Mouse (Mus musculus): Measurements from ENCODE around the gene Rorb. TPM values are rescaled to one million over a fixed set of nuclear protein-coding genes. Genes with fewer than 3 reads are reported as not detected.

Gene Rorb
- polyA plus RNA-seq, 1 experiment from 2014 or later: 0.64 TPM

DNA sequence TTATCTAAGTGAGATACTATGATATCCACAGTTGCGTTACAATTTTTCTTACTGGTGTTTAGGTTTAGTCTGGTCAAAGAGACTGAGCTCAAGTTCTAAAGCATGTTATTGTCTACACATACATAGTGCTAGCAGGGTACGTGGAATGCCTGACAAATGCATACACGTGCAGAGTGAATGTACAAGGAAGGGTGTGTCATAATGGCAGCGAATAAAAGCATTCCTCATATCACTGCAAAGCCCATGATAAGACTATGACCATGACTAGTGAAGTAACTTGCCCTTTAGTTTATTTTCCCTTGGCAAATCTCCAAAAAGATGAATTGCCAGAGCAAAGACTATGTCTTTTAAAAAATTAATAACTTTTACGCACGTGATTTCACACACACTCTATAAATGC lies 13.8 kb downstream of the Rorb start:
- peak; percentile 97 for ATAC-seq
- Histone ChIP-seq H3K4me3 (replicated peaks) (no peak overlapping the region), H3K27me3 (replicated peaks) (no peaks in the 10 kb centered on the region), H3K27ac (no peak overlapping the region), H3K4me2 (replicated peaks) (no peak overlapping the region), H3K9ac (no peak overlapping the region), H3K36me3 (no peaks in the 10 kb centered on the region), H3K9me3 (no peaks in the 10 kb centered on the region), H3K4me1 (replicated peaks) (no peaks in the 10 kb centered on the region)
- 73% methylated on average over 6 of the region's 6 CpGs for WGBS

DNA sequence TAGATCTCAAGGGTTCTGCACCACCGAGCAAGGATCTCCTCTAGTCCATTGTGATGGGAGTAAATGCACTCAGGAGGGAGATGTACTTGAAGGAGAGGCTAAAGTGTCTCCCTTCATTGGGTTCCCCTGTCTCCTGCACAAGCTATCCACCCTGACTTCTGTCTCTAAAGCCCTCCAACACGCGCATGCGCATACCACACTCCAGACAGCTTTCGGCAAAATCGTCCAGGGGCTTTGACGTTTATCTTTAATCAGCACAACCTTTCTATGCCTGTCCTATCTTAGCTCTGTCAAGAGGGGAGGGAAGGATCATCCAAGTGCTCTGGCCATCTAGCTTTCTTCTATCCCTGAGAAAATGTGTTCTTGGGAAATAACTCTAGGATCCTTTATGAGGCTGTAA lies 21.6 kb downstream of the Rorb start:
- 83% methylated on average over 7 of the region's 7 CpGs for WGBS
- ATAC-seq: no peak

DNA sequence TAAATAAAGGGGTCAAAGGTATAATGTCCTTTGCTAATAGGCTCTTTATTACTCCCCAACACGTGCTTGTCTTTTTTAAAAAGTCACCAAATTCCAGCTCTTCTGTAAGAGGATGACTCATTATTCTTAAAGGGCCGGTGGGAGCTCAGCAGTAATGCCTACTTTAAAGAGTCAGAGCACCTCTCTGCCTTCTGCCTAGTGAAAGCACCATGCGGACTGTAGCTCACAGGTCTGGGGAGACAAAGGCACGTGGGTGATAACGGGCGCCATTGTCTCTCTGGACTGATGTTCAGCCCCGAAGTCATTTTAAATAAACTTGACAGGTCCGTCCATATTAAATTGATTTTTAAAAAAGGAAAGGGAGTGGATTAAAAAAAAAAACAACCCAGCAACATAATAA lies 33.1 kb downstream of the Rorb start:
- Histone ChIP-seq H3K4me2 (replicated peaks) (no peak overlapping the region), H3K4me1 (replicated peaks) (no peaks in the 10 kb centered on the region), H3K36me3 (no peaks in the 10 kb centered on the region), H3K27ac (no peak overlapping the region), H3K4me3 (replicated peaks) (no peak overlapping the region), H3K9ac (no peak overlapping the region), H3K9me3 (no peaks in the 10 kb centered on the region), H3K27me3 (replicated peaks) (no peaks in the 10 kb centered on the region)
- ATAC-seq: no peak
- 66% methylated on average over 8 of the region's 8 CpGs for WGBS

More for the DNA sequence above, 21.6 kb downstream of the Rorb start:
- Histone ChIP-seq H3K4me2 (replicated peaks) (no peak overlapping the region), H3K27me3 (replicated peaks) (no peaks in the 10 kb centered on the region), H3K4me1 (replicated peaks) (no peaks in the 10 kb centered on the region), H3K9ac (no peak overlapping the region), H3K36me3 (no peaks in the 10 kb centered on the region), H3K27ac (no peak overlapping the region), H3K9me3 (no peaks in the 10 kb centered on the region), H3K4me3 (replicated peaks) (no peak overlapping the region)

GRCm38 (mm10) chr19:19074756-19075155 lies 36.2 kb downstream of the Rorb start:
- 79% methylated on average over 6 of the region's 6 CpGs for WGBS
- ATAC-seq: no peak
- H3K27ac ChIP-seq: no peak overlapping the region
- no peak overlapping the region for H3K4me3 ChIP-seq (replicated peaks)
- no peak overlapping the region for H3K4me2 ChIP-seq (replicated peaks)
- H3K9ac ChIP-seq: no peak overlapping the region
- H3K4me1 ChIP-seq (replicated peaks): no peaks in the 10 kb centered on the region
- no peaks in the 10 kb centered on the region for H3K27me3 ChIP-seq (replicated peaks)
- H3K9me3 ChIP-seq: no peaks in the 10 kb centered on the region
- no peaks in the 10 kb centered on the region for H3K36me3 ChIP-seq

GRCm38 (mm10) chr19:19058710-19059398 lies 52.1 kb downstream of the Rorb start:
- no peak overlapping the region for H3K9ac ChIP-seq
- H3K4me2 ChIP-seq (replicated peaks): no peak overlapping the region

GRCm38 (mm10) chr19:19058201-19058600 lies 52.8 kb downstream of the Rorb start:
- no peak overlapping the region for H3K4me2 ChIP-seq (replicated peaks)
- ATAC-seq: no peak
- no peaks in the 10 kb centered on the region for H3K9me3 ChIP-seq
- H3K36me3 ChIP-seq: no peaks in the 10 kb centered on the region
- no peaks in the 10 kb centered on the region for H3K27me3 ChIP-seq (replicated peaks)
- H3K9ac ChIP-seq: no peak overlapping the region
- 82% methylated on average over 8 of the region's 8 CpGs for WGBS
- H3K4me1 ChIP-seq (replicated peaks): no peaks in the 10 kb centered on the region; the same call in 1 of the 2 replicates
- no peak overlapping the region for H3K27ac ChIP-seq
- no peak overlapping the region for H3K4me3 ChIP-seq (replicated peaks)

More at GRCm38 (mm10) chr19:19058710-19059398, 52.1 kb downstream of the Rorb start:
- Histone ChIP-seq H3K27me3 (replicated peaks) (no peaks in the 10 kb centered on the region), H3K4me3 (replicated peaks) (no peak overlapping the region), H3K4me1 (replicated peaks) (no peaks in the 10 kb centered on the region; the same call in 1 of the 2 replicates), H3K27ac (no peak overlapping the region), H3K9me3 (no peaks in the 10 kb centered on the region), H3K36me3 (no peaks in the 10 kb centered on the region)
- ATAC-seq: peak; percentile 68
- 51% methylated on average over 10 of the region's 10 CpGs for WGBS

DNA sequence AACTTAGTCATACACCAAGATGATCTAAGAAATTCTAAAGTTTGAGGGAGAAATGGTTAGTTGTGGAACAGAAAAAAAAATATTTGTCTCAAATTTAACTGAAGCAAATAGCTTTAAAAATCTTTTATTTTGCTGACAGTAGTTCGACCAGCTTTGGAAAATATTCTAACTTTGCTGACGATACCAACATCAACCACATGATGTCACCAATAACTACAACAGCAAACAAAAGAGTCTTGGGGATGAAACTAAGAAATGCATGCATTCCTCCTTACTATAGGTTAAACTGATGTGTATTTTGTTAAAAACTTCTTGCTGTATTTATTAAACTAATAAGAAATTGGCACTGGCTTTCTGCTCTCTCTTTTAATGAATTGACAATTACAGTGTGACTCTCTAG lies 67.9 kb downstream of the Rorb start:
- Histone ChIP-seq H3K9ac (no peak overlapping the region), H3K36me3 (no peaks in the 10 kb centered on the region), H3K4me2 (replicated peaks) (no peak overlapping the region), H3K4me3 (replicated peaks) (no peak overlapping the region), H3K27me3 (replicated peaks) (no peaks in the 10 kb centered on the region), H3K9me3 (no peaks in the 10 kb centered on the region), H3K4me1 (replicated peaks) (no peaks in the 10 kb centered on the region), H3K27ac (no peak overlapping the region)
- no peak for ATAC-seq
- WGBS: 47% methylated on average over 2 of the region's 2 CpGs

DNA sequence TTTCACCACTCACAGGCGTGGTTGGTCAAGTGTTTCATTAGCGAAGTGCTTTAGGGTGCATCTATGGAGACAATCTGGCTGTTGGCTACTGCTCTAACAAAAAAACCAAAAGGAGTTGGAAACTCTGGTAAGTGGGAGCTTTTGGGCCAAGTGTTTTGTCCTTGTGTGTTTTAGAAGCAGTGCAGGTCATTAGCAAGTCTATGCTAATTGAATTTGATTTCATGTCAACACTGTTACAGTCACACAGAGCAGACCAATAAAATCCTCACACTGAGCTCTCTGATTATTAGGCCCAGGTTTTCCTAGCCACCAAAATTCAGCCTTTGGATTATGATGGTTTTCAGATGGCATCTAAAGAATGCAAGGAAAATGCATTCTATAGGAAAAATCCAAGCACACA lies 70.2 kb downstream of the Rorb start:
- no peak overlapping the region for H3K27ac ChIP-seq
- 59% methylated on average over 2 of the region's 2 CpGs for WGBS

DNA sequence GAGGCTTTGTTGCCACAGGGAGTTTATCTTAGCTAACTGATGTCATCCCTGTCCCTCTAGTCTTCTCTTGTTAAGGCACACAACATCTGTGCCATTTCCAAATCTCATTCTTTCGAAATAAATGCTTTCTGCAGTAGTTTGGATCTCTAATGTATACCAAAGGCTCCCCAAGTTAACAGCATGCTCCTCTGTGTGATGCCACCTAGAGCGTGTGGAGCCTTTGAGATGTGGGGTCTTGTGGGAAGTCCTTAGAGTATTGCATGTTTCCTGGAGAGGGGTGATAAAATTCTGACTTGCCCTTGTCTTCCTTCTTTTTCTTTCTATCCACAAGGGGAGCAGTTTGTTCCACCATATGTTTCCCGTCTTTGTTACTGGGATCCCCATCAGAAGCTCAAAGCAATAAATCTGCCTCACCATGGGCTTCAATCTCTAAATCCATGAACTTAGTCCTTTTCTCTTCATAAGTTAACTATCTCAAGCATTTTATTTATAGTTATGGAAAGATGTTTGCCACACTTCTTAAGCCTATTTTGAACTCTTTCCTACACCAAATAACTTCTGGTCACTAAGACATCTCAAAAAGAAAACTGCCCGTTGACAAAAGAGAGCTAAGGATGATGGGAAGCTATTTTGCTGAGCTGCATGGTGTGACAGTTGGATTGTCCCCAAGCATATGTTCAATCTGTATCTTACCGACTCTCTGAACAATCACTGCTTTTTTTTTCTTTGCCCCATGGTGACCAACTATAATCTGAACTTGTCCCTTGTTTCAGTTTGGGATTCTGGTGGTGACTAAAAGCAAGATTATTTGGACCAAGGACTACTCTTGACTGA lies 76.3 kb downstream of the Rorb start:
- 79% methylated on average over 5 of the region's 5 CpGs for WGBS
- no peak for ATAC-seq
- no peaks in the 10 kb centered on the region for H3K27me3 ChIP-seq (replicated peaks)

More for the DNA sequence above, 70.2 kb downstream of the Rorb start:
- Histone ChIP-seq H3K9ac (no peak overlapping the region), H3K27me3 (replicated peaks) (no peaks in the 10 kb centered on the region), H3K4me1 (replicated peaks) (no peaks in the 10 kb centered on the region), H3K36me3 (no peaks in the 10 kb centered on the region), H3K4me2 (replicated peaks) (no peak overlapping the region), H3K4me3 (replicated peaks) (no peak overlapping the region), H3K9me3 (no peaks in the 10 kb centered on the region)
- ATAC-seq: no peak

GRCm38 (mm10) chr19:19033974-19034373 lies 77.0 kb downstream of the Rorb start:
- H3K9ac ChIP-seq: no peak overlapping the region
- no peak overlapping the region for H3K27ac ChIP-seq
- no peaks in the 10 kb centered on the region for H3K27me3 ChIP-seq (replicated peaks)
- no peak overlapping the region for H3K4me3 ChIP-seq (replicated peaks)
- 75% methylated on average over 3 of the region's 3 CpGs for WGBS
- H3K9me3 ChIP-seq: no peaks in the 10 kb centered on the region
- H3K36me3 ChIP-seq: no peaks in the 10 kb centered on the region
- no peak overlapping the region for H3K4me2 ChIP-seq (replicated peaks)
- H3K4me1 ChIP-seq (replicated peaks): no peaks in the 10 kb centered on the region
- no peak for ATAC-seq

More for the DNA sequence above, 76.3 kb downstream of the Rorb start:
- H3K4me1 ChIP-seq (replicated peaks): no peaks in the 10 kb centered on the region
- no peak overlapping the region for H3K4me3 ChIP-seq (replicated peaks)
- no peaks in the 10 kb centered on the region for H3K9me3 ChIP-seq
- no peak overlapping the region for H3K27ac ChIP-seq
- no peak overlapping the region for H3K4me2 ChIP-seq (replicated peaks)
- no peak overlapping the region for H3K9ac ChIP-seq
- no peaks in the 10 kb centered on the region for H3K36me3 ChIP-seq

DNA sequence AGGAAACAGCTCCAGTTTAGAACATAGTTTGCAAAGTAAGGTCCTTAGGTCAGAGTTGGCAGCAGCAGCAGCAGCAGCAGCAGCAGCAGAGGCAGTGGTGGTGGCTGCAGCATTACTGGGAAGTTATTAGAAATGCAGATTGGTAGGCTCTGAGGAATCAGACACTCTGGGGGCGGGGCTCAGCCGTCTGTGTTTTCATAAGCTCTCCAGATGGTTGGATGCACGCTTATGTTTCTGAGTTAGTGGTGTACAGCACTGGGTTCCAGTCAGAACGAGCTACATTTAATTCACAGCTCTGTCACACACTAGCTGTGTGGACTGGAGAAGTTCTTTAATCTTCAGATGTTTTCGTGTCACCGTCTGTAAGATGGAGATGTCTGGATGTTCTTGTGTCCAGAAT lies 105.9 kb downstream of the Rorb start:
- Histone ChIP-seq H3K9me3 (no peaks in the 10 kb centered on the region), H3K4me1 (replicated peaks) (no peaks in the 10 kb centered on the region), H3K36me3 (no peaks in the 10 kb centered on the region), H3K27ac (no peak overlapping the region), H3K9ac (no peak overlapping the region), H3K27me3 (replicated peaks) (no peaks in the 10 kb centered on the region), H3K4me3 (replicated peaks) (no peak overlapping the region), H3K4me2 (replicated peaks) (no peak overlapping the region)
- ATAC-seq: no peak
- WGBS: 47% methylated on average over 6 of the region's 6 CpGs

DNA sequence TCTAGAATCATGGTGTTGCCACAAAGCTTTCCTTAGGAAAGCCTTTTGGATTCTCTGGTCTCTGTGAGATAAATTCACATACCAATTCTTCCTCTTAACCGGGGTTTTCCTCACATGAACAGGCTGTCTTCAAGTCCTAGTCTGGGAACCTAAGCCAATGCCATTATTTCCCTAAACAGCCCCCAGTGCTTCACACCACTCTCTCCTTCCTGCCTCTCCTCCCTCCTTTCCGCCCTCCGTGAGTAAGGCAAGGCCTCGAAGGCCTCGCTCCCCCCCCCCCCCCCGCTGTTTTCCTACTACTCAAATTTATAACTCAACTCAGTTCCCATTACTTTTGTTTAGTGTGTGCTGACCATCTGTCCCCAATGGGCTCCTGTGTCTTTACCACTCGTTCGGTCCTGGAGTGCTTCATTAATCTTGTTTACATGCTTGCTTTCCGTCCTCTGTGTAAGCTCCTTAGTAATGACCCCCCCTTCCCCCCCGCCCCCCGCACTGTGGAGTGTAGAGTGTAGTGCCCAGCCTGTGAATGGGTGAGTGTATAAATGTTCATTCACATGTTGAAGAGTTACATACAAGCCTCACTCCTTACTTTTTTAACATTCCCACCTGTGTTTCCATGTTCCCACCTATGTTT lies 106.9 kb downstream of the Rorb start:
- no peak for ATAC-seq

More for the DNA sequence above, 106.9 kb downstream of the Rorb start:
- Histone ChIP-seq H3K36me3 (no peaks in the 10 kb centered on the region), H3K9ac (no peak overlapping the region), H3K4me2 (replicated peaks) (no peak overlapping the region), H3K4me1 (replicated peaks) (no peaks in the 10 kb centered on the region), H3K27me3 (replicated peaks) (no peaks in the 10 kb centered on the region), H3K9me3 (no peaks in the 10 kb centered on the region), H3K4me3 (replicated peaks) (no peak overlapping the region), H3K27ac (no peak overlapping the region)
- WGBS: 39% methylated on average over 10 of the region's 11 CpGs
